Mouse (Mus musculus) left cerebral cortex, adult 9 months (tissue): Measurements from ENCODE around the gene Tmigd3.

ENCODE experiments used
- DNase-seq, 2 experiments: peaks; one replicate each; pipeline ENCODE4 v3.0.0; 2022; ENCODE audit warnings: low spot score in 2 of 2

Gene Tmigd3

DNA sequence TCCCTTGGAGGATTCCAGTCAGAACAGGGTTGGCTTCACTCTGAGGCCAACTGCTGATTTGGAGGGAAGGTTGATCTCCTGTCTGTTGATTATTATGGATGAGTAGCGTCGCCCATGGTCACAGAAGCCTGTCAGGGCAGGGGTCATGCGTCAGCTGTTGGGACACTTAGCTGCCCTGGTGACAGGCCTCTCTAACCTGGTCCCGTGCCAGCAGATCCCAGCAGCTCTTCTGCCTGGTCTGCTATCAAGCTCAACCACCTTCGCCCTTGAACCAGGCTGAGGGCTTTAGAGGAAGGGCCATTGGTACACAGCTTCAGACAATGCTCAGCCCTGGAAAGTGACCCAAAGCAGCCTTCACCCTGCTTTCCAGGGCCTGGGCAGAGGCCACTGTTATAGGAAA lies 5.3 kb downstream of the Tmigd3 start:
- no peak for DNase-seq

DNA sequence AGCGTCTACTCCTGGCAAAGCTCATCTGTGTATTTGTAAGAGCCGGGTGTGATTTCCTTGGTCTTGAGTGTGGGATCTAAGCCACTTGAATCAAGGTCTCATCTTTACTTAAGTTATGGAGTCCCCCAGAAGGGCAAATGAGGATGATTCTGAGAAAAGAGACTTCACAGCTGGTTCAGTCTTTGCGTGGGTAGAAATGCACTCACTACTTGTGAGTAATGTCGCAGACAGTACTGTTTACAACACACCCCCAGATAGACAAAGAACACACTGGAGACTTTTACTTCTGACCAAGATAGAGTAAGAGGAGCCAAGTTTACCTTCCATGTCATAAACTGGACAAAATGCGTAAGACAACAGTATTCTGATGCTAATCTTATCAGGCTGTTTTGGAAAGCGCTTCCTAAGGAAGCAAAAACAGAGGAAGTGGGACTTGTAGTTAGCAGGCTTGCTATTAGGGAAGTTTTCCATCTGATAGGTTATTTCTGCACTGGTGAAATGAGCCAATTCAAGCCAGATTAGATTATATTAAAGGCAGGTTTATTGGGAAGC lies 6.6 kb downstream of the Tmigd3 start:
- DNase-seq: no peak

DNA sequence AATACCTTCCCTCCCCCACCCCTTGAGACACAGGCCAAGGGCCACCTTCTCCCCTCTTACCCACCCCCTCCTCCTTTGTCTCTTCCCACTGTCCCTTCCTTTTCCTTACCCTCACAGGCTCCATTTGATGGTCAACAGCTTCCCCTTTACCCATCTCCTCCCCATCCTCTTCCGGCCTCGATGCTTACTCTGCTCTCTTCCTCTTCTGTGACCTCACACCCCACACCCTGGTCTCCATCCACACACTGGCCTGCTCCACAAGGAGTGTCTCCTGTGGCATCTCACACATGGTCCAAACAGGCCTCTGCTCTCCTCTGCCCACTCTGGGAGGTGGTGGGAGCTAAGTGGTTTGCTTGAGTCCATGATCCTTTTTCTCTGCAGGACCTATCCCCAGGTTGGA lies 7.2 kb downstream of the Tmigd3 start:
- no peak for DNase-seq

DNA sequence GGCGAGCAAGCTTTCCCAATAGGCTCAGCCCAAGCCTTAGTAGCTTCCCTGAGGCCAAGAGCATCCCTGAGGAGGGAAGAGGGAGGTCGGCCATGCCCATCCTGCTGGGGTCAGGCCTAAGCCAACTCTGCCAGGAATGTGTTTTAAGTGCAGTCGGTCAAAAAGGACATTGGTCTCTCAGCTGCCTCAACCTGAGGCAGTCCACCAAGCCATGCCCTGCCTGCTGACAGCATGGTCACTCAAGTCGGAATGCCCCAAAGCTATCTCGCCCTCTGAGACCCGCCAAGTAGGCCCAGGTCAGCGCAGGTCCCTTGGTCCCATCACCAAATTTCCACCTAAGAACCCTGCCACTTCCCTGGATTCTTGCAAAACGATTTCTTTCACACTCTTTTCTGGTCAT lies 8.0 kb downstream of the Tmigd3 start:
- no peak for DNase-seq

DNA sequence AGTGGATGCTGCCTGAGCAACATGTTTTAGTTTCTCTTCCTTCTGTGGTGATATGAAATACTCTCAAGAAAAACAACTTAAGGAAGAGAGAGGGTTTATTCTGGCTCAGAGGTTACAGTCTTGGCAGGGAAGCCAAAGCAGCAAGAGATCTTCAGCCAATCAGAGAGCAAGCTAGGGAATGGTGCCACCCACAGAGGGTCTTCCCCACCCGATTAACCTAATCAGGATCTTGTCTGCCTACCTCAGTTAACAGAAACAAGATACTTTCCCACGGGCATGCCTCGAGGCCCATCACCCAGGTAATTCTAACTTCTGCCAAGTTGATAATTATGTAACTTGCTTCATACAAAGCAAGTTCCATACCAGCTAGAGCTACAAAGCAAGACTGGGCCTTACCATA lies 9.7 kb downstream of the Tmigd3 start:
- no peak for DNase-seq

DNA sequence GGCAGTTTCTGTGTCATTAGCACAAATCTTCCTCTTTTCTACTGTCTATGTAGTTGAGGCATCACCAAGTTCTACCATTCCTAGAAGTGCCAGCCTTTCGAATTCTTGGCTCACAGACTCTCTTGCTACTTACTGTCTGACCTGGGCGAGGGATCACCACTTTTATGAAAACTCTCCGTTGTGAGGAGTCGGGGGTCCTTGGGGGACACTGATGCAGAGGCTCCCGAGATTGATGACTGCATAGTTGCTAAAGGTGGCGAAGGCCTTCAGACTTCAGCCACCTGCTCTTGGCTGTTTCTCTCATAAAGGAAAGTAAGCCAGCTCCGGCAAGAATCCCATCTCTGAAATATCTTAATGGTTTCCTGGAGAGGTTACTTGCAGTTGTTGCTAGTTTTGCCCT lies 11.4 kb downstream of the Tmigd3 start:
- no peak for DNase-seq

DNA sequence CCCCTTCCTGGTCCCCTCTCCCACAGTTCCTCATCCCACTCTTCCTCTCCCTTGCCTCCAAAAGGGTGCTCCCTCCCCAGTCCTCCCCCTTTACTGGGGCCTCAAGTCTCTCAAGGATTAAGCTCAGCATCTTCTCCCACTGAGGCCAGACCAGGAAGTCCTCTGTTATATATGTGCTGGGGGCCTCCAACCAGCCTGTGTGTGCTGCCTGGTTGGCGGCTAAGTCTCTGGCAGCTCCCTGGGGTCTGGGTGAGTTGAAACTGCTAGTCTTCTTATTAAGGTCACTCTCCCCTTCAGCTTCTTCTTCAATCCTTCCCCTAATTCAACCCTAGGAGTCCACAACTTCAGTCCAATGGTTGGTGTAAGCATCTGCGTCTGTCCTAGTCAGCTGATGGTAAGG lies 12.4 kb downstream of the Tmigd3 start:
- no peak for DNase-seq

DNA sequence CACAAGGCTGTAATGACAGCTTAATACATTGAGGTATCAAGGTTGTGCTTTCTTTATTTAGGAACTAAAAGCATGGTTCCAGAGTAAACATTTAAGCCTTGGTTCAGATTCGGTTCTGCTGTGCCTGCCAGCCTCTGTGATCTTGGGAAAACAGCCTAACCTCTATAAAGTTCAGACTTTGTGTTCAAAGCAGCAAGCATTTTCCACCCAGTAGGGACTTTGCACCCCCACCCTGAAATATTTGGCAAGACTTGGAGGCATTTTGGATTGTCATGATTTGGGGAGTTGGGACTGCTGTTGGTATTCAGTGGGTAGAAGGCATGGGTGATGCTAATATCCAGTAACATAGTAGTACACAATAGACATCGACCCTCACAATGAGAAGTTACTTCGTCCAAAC lies 18.3 kb downstream of the Tmigd3 start:
- DNase-seq: no peak

DNA sequence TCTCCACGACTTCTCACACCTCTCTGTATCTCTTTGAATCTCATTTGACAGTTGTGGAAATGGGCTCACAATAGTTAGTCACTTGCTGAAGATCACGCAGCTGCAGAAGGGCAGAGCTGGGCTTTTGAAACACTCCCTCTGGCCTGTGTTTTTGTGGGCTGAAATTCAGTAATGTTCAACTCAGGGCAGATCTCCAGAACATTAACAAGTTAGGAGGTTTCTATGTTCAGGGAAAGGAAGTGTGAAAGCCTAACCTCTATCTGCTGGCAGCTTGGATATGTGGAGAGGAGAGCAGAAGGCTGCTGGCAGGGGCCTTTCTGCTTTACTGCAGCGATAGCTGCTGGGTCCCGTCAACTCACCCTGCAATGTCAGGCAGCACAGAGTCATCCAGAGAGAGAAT lies 19.5 kb downstream of the Tmigd3 start:
- no peak for DNase-seq

DNA sequence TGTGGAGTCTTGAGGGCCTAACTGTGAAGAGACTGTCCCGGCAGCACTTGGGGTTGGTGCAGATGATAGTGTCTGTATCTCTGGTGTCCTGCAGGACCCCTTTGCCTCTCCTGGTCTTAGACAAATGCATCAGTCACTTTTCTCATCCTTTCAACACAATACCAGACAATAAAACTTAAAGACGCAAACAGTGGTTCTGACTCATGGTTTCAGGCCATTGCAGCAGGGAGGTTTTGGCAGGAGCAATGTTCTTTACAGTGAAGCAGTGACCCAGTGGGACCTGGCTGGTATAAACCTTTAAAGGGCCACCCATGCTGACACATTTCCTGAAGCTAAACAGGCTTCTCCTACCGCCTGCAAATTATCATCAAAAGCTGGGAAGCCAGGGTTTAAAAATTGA lies 20.4 kb downstream of the Tmigd3 start:
- DNase-seq: no peak

DNA sequence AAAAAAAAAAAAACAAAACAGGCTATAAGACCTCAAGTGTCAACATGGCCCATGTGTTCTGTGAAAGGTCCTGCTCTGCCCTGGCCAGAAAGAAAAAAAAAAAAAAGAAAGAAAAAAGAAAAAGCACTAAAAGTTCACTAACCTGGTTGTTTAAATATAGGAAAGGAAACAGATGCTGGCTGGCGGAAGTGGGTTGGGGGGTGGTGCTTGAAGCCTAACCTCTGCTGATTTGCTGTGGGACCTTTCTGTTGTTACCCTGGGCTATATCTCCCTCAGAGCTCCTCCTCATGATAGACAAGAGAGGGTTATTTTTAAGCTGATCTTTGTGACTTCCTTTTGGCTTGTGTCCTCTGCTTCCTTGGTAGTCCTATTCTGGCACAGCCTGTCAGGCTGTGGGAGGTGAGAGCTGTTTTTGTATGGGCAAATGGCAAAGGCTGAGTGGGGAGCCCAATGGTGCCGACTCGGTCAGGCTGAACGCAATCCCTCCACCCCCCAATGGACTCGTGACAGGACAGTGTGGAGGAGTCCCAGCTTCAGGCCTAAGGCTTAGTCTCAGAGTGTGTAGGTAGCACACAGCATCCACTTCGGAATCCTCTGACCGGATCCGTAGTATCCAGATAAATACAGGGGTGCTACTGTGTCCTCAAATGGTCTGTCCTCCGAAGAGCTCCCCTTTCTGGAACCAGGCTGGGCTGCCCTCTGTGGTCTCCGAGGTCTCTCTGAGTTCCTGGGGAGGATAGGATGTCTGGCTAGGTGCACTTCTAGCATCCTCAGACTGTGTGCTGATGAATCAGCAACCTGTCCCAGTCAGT lies 21.3 kb downstream of the Tmigd3 start:
- DNase-seq: no peak

DNA sequence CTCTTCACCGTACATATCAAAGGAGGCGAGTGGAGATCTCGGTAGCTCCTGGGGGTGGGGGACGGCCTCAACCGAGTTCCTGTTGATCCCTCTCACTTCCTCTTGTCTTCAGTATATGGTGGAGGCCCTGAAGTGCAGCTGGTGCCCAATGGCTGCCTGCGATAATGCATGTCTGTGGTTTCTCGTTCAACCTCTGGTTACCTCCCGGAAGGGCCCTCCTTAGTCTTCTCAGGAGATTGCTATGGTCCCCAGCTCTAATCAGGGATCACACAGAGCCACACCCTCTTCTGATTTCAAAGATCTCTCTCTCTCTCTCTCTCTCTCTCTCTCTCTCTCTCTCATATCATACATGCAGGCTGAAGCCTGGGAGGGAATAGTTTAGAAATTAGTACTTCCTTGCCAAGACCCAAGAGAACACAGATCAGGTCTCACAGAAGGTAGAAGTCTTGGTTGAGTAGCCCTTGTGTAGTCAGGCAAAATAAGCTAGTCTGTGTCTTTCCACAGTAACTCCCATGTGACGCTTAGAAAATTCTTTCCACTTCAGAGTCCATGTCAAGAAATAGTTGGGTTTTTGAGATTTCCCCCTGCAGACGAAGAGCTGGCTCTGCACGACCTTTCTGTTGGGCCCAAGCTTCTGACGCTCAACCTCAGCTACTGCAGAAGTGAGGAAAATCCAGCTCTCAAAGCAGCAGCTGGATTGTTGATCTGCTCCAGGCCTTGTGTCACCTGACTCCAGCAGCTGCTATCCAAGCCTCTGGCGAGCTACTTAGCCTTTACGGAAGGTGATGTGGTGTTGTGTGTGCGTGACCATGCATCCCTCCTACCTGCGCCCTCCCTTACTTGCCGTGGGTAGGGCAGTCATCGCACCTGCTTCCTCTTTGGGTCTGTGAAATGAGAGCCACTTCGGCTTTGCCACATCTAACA lies 22.1 kb downstream of the Tmigd3 start:
- no peak for DNase-seq

DNA sequence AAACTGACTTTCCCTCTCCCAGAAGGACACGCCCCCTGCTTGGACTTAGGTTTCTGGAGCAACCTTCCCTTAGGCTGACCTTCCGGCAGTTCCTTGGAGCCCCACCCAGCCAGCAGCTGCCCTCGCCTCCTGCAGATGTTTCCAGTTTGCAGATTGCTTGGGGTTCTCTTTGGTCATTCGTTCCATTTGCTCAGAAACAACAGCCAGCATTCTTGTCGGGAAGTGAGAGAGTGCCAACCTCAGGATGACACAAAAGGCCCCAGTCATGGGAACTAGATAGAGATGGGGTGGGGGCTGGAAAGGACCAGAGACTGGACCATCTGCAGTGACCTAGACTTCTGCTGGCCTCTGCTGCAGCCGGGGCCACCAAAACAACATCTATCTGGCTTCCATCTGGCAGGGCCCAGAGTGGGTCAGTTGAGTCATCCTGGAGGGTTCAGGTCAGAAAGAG lies 23.3 kb downstream of the Tmigd3 start:
- peak in 1 of 2 experiments; percentile 58 for DNase-seq

DNA sequence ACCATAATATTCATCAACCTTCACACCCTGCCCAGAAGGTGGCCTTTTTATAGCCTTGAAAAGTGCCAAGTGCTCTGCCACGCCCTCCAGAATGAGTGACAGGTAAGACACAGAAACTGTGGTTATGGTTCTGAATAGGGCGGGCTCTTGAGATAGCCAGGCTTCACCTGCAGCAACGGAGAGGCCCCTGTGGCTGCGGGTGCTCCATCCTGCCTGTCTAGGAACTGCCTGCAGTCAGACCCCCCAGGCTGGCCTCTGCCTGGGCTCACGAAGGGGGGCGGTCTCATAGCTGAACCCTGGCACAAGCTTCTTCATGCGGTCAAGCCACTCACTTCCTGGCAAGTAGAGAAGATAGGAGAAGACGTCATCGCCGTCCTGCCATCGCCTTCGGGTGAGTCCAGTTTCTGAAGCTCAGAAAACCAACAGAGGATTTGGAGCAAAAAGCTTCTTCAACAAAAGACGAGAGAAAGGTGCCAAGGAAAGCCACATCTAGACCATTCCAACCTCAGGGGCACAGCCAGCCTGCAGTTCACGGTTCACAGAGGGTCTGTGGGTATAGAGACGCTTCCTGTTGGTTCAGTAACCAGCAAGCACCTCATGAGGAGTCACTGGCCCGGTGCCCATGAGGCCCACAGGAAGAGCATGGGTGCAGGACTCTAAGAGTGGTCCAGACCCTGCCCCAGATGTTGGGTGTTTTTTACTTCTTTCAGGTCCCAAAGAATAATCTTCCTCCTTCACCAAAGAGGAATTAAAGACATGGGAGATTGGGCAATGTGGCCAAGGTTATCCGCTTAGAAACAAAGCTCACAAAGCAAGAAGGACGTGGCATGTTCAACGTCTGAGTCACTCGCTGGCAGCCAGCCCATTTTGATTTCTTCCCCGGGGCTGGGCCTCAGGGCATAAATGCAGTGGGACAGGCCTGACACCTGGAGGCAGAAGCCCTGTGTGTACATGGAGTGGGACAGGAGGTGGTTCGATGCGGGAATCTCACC lies 24.2 kb downstream of the Tmigd3 start:
- peak; percentile 52 to 79 for DNase-seq

DNA sequence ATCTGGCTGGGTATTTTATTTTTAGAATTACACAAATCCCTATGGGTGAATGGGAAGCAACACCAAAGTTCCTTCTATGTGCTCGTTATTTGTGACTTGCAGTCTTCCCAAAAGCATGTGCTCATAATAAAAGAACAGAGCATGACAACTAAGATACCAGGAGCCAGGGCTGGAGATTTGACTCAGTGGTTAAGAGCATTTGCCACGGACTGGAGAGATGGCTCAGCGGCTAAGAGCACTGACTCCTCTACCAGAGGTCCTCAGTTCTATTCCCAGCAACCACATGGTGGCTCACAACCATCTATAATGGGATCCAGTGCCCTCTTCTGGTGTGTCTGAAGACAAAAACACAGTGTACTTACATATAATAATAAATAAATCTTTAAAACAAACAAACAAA lies 26.1 kb downstream of the Tmigd3 start:
- no peak for DNase-seq

DNA sequence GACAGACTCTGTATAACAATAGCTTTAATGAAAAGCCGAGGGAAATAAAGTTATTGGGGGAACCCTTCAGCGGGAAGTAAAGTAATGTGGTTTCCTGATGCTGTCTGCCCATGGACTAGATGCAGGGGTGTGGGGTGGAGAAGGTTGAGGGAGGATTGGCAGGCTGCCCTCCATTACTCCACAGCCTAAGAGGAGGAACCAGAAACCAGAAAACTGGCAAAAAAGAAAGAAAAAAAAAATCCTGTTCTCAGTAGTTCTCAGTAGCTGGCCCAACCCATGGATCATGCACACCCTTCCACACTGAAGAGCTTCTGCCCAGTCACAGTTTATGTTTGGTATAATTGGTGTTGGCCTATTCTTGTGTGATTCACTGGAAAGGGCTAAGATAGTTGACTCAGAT lies 27.6 kb downstream of the Tmigd3 start:
- DNase-seq: peak in 1 of 2 experiments; percentile 42

DNA sequence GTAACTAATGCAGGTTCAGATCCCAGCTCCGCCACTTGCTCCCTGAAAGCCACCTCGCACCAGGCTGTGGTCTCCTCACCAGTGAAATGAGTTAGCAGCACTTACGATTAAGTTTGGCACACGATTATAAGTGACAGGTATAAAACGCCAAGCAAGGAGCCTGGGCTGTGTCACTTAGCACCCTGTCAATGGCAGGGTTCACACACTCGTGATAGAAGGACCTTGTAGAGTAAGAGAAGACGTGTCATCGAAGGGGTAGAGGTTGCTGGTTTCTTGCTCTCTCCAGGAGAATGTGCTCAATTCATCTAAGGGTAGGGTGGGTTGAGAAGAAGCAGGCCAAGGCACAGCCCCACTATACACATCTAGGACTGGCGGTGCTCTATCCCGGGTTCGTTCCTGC lies 28.2 kb downstream of the Tmigd3 start:
- DNase-seq: no peak

DNA sequence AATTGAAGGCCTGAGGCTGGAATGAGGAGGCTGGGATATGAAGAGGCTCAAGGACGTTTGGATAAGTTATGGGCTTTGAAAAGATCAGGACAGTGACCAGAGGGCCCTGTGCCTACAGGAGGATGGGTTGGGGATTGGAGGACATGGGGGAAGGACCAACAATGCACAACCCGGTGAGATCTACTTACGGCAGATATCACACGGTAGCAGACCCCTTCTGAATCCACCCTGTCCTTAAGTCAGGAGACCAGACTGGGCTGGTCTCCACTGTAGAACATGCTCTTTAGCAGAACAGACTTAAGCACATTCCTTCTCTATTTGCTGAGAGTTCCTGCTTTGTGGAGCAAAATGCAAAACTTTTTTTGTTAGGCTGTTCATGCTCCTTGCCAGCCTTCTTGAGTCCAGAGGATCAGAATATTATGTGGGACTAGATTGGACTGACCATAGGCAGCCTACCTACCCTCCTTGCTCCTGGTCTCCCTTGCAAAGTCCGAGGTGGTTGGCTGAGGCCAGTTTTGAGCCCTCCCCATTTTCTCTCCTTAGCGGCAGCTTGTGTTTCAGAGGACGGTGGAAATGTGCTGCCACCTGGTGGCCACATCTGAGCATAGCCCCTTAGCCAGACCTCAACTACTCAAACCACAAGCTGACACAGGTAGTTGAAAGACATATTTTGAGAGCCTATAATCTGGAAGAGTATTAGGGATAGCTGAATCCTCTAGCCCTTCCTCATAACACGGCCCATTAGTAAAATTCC lies 28.9 kb downstream of the Tmigd3 start:
- peak in 1 of 2 experiments; percentile 87 for DNase-seq

DNA sequence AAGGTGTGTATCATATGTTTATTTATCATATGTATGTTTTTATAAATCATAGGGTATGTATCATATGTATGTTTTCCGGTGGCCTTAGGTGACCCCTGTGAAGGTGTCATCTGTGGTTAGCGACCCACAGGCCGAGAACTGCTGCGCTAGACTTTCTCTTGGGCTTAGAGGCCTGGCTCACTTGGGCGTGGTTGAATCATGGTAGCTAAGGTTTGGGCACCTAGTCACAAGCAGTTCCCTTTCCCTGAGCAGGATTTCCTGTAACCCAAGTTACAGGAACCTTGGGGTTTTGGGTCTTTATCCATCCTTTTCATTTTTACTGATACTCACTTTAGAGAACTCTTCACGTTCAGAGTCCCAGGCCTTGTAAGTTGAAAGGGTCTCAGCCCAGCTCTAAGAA lies 29.6 kb downstream of the Tmigd3 start:
- DNase-seq: no peak

DNA sequence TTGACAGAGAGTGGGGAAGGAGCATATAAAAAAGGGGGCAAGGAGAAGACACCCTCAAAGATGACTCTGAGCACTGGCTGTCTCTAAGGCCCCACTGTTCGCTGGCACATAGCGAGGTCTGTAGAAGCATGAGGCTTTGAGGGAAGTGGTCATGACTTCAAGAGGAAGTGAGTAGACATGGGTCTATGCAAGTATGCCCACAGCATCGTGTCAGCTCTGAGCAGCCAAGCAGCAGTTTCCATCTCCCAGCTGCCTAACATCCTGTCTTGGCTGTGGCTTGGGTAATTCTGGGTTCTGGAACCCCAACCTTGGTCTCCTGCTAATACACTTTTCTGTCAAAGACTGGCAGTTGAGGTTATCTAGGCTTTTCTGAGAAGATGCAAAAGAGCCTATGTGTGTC lies 30.0 kb downstream of the Tmigd3 start:
- no peak for DNase-seq

DNA sequence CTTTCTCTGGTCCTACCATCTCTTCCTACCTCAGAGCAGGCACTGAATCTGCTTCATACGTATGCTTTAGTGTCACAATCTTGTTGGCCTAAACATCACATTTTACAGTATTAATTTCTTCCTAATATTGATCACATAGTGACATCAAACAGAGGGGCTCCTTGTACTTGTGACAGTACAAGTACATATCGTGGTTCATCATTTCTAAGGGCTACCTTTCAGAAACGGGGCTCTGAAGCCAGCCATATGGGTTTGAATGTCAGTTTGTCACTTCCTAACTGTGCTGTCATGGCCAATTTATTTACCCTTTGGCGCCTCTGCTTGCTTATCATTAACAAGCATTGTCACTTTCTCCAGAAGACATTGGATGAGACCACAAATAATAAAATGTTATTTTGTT lies 30.8 kb downstream of the Tmigd3 start:
- no peak for DNase-seq
